Mouse (Mus musculus) layer of hippocampus, adult 2 months (tissue): Measurements from ENCODE around the gene Klrg1. TPM values are rescaled to one million over a fixed set of nuclear protein-coding genes. Genes with fewer than 3 reads are reported as not detected.
A peak's percentile ranks its signal among the peaks of the same experiment; 100 is the strongest.

Experiments used
- DNase-seq, 2 experiments: peaks; one replicate each; pipeline ENCODE4 v3.0.0; 2022; ENCODE audit warnings: low spot score in 2 of 2
- H3K27ac ChIP-seq: fragments of 200-600 bp; 2 replicates; pipeline ENCODE4 v1.8.1; 2022
- H3K4me3 ChIP-seq: fragments of 200-600 bp; 2 replicates; pipeline ENCODE4 v1.8.1; 2022; ENCODE audit warnings: mild to moderate bottlenecking
- CTCF ChIP-seq: fragments of 200-600 bp; conservative IDR thresholded peaks from 2 replicates; pipeline ENCODE4 v1.8.1; 2022; ENCODE audit warnings: antibody characterized with exemption, mild to moderate bottlenecking, moderate library complexity
- total RNA-seq, 2 experiments: library from RNA; stranded (reverse); gene quantifications; 2 replicates each; pipeline ENCODE4 v1.2.3; 2021

Klrg1 gene
- total RNA-seq, 2 experiments from 2014 or later: 0.33 to 0.91 TPM

GRCm38 (mm10) chr6:122288263-122288662 lies 5.6 kb upstream of the Klrg1 start:
- DNase-seq: no peak
- TF ChIP-seq CTCF: peak; percentile 73

GRCm38 (mm10) chr6:122284823-122285222 lies 2.1 kb upstream of the Klrg1 start:
- Histone ChIP-seq H3K4me3 (no peak overlapping the region), H3K27ac (no peak overlapping the region)
- DNase-seq: no peak
- no peak for TF ChIP-seq CTCF

More at GRCm38 (mm10) chr6:122288263-122288662, 5.6 kb upstream of the Klrg1 start:
- Histone ChIP-seq H3K27ac (no peak overlapping the region), H3K4me3 (no peak overlapping the region)

- DNase-seq: no peak
- Histone ChIP-seq H3K27ac (no peak overlapping the region), H3K4me3 (no peak overlapping the region)
- no peak for TF ChIP-seq CTCF
Measured at GRCm38 (mm10) chr6:122284304-122284703, 1.6 kb upstream of the Klrg1 start.

GRCm38 (mm10) chr6:122283429-122283828 lies 747 bp upstream of the Klrg1 start:
- Histone ChIP-seq H3K27ac (no peak overlapping the region), H3K4me3 (no peak overlapping the region)
- no peak for DNase-seq
- TF ChIP-seq CTCF: no peak

GRCm38 (mm10) chr6:122276565-122276964 lies 6.1 kb downstream of the Klrg1 start:
- H3K4me3 ChIP-seq: no peak overlapping the region
- no peak for DNase-seq
- TF ChIP-seq CTCF: no peak
- H3K27ac ChIP-seq: no peak overlapping the region

GRCm38 (mm10) chr6:122274546-122274945 lies 8.1 kb downstream of the Klrg1 start:
- no peak overlapping the region for H3K27ac ChIP-seq
- H3K4me3 ChIP-seq: no peak overlapping the region
- no peak for TF ChIP-seq CTCF
- no peak for DNase-seq

- H3K27ac ChIP-seq: no peak overlapping the region
- TF ChIP-seq CTCF: no peak; the same call in 1 of the 2 replicates
- no peak for DNase-seq
Measured at GRCm38 (mm10) chr6:122270152-122270551, 12.5 kb downstream of the Klrg1 start.

GRCm38 (mm10) chr6:122269170-122269569 lies 13.5 kb downstream of the Klrg1 start:
- H3K27ac ChIP-seq: peak overlapping the region; percentile 74
- DNase-seq: no peak
- no peak for TF ChIP-seq CTCF
- H3K4me3 ChIP-seq: no peak overlapping the region

More at GRCm38 (mm10) chr6:122270152-122270551, 12.5 kb downstream of the Klrg1 start:
- H3K4me3 ChIP-seq: no peak overlapping the region

GRCm38 (mm10) chr6:122268561-122268960 lies 14.1 kb downstream of the Klrg1 start:
- H3K4me3 ChIP-seq: no peak overlapping the region
- H3K27ac ChIP-seq: peak overlapping the region; percentile 74
- TF ChIP-seq CTCF: no peak
- peak; percentile 75 to 87 for DNase-seq

GRCm38 (mm10) chr6:122262543-122262942 lies 20.1 kb downstream of the Klrg1 start:
- Histone ChIP-seq H3K4me3 (no peak overlapping the region), H3K27ac (no peak overlapping the region)
- DNase-seq: no peak
- no peak for TF ChIP-seq CTCF

- TF ChIP-seq CTCF: peak; percentile 77
- H3K27ac ChIP-seq: no peak overlapping the region
- H3K4me3 ChIP-seq: no peak overlapping the region
- no peak for DNase-seq
Measured at GRCm38 (mm10) chr6:122252146-122252545, 30.5 kb downstream of the Klrg1 start.

GRCm38 (mm10) chr6:122250033-122250432 lies 32.6 kb downstream of the Klrg1 start:
- H3K4me3 ChIP-seq: no peak overlapping the region
- no peak overlapping the region for H3K27ac ChIP-seq
- DNase-seq: no peak
- no peak for TF ChIP-seq CTCF

Other genes with a start within 250 kb of the Klrg1 start
- 10 to 100 TPM; 75.9 to 78.9 TPM for gene M6pr, start 25.8 kb upstream of the Klrg1 start, total RNA-seq
- 10 to 100 TPM; 63.7 to 71.1 TPM for gene Phc1, start 57.7 kb upstream of the Klrg1 start, total RNA-seq
- 10 to 100 TPM; 70.3 to 71.6 TPM for gene Rimklb, start 215.9 kb upstream of the Klrg1 start, total RNA-seq
- not detected for gene Mfap5, start 223.0 kb upstream of the Klrg1 start, total RNA-seq